Mouse (Mus musculus) CD8-positive naive resting alpha-beta T cell, adult 2 months (primary cell): ENCODE measurements at regions not wholly inside any gene's neighbourhood (a gene's known extent, or its start where the extent isn't known, plus 50 kb on each side); places are given as distances from the start of the nearest gene placed in this dataset.

Source experiments
- DNase-seq, 2 experiments: peaks; one replicate each; pipeline ENCODE4 v3.0.0; 2022; ENCODE audit warnings: low read depth in 2 of 2, low spot score in 2 of 2

DNA sequence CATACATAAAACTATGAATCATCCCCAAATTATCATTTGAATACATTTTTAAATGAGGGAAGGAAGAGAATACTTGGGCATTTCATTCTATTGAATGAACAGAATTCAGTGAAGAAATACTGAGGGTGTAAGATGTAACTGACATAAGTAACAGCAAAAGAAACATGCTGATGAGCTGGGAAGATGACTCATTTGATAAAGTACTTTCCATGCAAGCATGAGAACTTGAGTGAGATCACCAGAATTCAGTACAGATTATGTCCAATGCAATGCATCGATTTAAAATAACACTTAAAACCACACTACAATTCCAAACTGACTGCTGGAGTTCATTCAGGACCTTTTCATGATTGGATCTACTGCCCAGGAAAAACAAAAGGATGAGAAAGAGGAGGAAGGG, 3467.1 kb upstream of the Gm7489 start:
- DNase-seq: no peak

DNA sequence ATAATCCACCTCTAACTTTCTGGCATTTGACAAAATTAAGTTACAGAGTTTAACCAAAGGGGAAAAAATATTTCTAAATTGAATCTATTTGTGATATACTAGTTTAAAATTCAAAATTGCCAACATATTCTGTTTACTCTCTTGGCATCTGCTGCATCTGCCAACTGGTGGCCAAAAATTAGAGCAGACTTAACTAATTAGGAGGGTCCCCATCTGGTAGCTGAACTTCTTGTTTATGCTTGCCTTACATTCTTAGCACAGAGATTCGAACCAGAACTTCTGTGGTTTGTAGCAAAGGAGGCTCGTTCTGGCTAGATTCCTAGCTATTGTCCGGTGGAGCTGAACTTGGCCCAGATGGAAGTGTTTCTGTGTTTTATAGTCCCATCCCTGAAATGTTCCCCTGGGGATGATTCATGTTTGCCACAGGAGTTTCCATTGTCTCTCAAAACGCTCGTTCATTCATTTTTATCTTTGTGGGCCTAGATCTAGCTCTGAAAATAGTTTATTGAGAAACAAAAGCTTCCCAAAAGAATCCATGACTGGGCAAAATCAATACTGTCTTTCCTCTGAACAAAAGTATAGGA, 3461.5 kb upstream of the Gm7489 start:
- no peak for DNase-seq

DNA sequence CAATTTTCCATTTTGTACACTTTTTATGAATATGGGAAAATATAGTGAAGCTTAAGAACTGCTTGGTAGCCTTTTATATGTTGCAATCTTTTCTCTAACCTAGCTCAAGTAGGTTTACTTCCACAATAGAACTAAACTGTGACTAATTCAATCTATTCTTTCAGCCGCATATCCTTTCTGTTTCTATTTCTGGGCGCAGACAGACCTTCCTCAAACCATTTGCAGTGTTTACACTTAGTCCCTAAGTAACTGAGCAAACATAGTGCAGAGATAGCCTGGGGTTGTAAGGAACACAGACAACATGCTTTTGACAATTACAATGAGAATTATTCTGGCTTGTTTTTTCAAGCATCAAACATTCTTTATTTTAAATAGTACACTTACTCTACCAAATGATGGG, 3435.1 kb upstream of the Gm7489 start:
- no peak for DNase-seq

DNA sequence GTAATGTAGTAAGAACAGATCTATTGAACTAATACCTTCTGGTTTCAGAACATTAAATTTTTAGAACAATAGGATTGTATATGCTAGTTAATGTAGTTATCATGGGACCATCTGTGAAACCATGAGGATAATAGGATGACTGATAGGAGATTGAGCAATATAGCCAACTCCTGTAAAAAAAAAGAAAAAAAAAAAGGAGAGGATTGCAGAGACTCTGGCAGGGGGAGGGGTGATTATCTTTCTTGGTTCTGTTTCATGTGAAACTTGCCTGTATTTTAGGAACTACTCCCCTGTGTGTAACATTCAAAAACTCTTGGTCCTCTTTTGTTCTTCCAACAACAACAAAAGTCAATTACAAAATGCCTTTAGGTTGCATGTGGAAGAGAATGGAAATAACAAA, 3412.1 kb upstream of the Gm7489 start:
- no peak for DNase-seq

DNA sequence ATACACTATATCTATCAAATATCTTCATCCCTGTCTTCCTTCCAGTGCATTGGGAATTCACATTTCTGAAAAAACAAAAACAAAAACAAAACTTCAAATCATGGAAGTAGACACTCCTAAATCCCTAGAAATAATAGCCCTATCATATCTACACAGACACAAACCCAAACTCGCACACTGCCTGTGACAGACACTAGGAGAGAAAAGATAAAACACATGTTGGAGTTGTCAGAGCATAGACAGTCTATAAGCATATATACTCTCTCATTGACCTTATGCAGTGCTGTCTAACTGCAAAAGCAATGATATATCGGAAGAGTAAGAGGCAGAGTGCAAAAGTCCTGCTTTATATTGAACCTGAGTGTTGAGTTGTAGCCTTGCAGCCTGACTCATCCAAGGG, 3386.0 kb upstream of the Gm7489 start:
- DNase-seq: no peak

DNA sequence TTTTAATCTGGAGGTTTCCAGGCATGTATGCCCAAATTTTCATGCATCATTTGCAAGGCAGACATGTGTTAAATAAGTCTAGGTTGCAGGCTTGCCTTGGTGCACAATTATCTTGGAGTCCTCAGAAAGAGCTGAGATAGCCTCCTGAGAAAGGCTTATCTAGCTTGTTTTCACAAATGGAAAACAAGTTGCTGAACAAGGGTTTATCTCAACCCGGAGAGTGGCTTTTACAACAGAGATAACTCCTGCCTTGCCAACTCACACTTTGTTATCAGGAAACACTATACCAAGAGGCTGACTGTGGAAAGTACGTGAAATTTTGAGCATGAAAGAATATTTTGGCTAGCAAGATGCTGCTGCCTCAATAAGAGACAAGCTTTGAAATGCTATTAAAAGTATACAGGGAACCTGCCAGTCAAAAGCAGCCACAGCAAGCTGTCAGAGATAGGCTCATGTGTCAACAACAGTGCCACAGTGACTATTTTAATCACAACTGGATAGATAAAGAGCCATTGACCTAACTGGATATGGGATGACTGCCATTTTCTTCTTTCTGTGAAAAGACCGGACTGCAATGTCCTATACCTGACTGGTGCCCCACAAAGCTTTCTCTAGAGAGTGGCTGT, 3376.6 kb upstream of the Gm7489 start:
- no peak for DNase-seq

DNA sequence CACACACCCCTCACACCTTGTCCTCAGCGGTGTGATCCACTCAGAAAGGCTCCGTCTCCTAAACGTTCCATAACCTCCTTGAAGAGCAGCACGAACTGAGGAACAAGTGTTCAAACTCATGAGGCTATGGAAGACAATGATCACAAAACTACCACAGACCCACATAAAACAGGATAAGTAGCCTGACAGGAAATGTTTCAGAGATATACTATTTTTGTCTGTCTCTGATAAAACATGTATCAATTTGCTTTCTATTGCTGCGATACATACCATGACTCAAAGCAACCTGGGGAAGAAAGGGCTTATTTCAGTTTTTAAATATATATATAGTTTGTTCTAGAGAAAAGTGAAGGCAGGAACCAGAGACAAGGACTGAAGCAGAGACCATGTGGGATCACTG, 3371.7 kb upstream of the Gm7489 start:
- no peak for DNase-seq

DNA sequence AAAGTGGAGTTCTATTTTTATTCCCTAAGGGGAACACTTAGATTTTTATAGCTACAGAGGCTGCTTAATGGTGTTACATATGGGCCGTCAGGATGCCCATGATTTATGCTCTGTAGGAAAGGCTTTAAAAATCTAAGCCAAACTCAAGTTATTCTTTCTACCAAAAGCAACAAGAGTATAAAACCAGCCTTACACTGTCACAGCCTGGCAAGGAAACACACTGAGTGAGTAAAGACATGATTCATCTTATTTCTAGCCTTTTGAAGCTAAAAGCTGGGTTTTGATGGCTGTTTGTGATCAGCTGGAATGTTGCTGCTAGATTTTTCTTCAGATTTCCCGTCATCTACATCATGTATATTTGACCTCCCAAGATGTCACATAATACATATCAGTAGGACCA, 3359.9 kb upstream of the Gm7489 start:
- no peak for DNase-seq

DNA sequence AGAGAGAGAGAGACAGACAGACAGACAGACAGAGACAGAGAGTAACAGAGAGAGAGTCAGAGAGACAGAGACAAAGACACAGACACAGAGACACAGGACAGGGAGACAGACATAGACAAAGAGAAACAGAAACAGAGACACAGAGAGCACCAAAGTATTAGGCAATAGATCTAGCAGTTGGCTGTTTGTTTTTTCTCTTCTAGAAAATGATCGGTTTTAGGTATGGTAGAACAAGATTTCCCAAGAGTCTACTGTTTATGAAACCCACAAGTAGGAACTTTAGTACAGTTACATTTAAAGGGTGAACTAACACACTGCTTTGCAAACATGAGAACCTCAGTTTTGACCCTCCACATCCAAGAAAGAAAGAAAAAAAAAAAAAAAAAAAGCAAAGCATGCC, 3350.2 kb upstream of the Gm7489 start:
- no peak for DNase-seq

DNA sequence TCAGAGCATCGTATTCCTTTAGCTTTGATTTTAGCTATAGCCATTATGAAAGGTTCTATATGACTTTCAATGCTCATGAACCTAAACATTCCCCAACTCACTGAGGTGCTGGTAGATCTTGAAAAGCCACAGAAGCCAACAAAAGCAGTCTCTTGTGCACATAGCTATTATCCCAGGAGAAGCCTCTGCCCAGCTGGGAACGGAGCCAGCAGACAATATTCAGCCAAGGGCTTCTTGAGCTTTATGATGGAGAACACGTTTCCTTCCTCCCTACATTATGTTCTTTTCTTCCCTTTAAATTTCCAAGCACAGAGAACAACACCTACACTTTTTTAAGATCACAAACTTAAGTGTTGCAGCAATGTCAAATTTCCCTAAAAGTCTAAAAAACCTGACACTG, 3321.1 kb upstream of the Gm7489 start:
- DNase-seq: no peak

DNA sequence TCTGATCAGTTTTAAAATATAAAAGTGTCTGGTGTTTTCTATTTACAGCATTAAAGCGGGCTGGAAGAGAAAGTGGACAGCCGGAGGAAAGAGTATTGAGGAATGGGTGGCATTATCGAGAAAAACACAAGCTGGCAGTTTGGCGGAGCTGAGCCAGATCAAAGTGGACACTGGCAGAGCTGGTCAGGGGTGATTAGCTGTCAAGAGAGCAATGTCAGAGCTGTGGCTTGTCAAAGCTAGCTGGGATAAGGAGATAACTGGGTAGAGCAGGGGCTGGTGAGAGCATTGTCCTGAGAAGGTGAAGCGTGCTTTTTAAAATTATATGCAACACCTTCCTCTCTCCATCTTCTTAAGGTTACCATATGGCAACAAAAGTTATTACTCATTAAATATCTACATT, 3303.9 kb upstream of the Gm7489 start:
- DNase-seq: no peak

DNA sequence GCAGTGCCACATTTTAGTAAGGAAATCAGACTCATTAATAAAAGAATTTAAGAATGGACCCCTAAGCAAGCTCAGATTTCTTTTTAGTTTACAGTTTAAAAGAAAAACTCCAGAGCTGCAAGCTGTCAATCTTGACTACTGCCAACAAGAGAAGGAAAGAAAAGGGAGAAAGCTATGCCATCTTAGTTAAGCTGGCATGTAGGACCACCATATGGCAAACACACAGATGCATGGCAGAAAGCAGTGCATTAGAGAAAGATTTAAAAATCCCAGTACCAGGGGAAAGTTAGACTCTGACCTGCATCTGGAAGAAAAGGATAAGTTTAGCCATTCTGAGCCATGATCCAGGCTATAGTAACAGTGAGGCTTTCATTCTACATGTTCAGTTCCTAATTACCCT, 3300.8 kb upstream of the Gm7489 start:
- no peak for DNase-seq

DNA sequence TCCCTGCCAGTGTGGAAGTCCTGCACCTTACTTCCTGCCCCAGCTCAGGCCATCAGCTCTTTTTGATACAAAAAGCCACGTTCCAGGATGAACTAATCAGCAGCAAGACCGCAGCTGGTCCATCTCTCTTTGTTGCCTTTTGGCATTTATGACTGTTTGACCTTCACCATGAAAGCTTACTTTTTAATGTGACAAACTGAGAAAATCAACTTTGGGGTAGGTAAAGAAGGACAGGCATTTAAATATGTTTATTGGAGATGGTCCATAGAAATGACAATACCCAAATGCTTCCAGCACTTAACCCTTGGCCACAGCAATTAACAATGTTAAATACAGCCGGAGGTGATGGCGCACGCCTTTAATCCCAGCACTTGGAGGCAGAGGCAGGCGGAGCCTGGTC, 3299.2 kb upstream of the Gm7489 start:
- DNase-seq: no peak
